Mouse (Mus musculus) 3T3-L1 (cell line): ENCODE data around the gene Pink1.

Experiments
- DNase-seq: peaks from one replicate; pipeline ENCODE4 v3.0.0-alpha.2; 2015; ENCODE audit warnings: low read depth, low spot score

Gene Pink1

DNA sequence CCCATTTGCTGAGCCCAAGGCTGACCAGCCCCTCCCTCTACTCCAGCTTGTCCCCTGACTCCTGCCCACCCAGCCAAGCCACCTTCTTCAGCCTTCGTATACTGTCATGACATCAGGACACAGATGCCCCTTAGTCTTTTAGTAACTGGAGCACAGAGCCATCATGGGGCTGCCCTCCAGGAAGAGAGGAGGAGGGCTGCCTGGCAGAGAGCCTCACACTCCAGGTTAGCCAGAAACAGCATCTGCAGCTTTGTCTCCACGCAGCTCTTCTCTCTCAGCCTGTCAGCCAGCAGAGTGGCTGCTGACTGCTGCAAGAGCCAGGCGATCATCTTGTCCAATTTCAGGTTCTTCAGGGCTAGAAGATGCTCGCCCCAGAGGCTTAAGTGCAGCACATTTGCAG is 12.3 kb downstream of the Pink1 start:
- no peak for DNase-seq

DNA sequence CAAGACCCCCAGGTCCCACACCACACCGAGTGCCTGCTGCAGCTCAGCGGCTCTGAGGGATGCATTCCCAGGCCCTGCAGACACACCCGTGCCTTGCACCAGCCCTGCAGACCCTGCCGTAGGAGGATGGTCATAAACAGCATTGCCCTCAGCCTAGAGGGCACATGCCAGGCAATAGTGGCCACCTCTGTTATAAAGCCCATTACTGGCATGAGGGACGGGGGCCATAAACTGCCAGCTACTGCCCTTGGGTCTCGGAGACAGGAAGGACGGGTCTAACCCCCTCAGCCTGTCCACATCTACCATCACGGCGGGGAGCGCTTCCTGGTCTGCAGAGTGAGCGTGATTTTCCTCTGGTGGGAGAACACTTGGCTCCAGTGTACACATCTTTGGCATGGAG is 13.1 kb downstream of the Pink1 start:
- DNase-seq, result no peak

DNA sequence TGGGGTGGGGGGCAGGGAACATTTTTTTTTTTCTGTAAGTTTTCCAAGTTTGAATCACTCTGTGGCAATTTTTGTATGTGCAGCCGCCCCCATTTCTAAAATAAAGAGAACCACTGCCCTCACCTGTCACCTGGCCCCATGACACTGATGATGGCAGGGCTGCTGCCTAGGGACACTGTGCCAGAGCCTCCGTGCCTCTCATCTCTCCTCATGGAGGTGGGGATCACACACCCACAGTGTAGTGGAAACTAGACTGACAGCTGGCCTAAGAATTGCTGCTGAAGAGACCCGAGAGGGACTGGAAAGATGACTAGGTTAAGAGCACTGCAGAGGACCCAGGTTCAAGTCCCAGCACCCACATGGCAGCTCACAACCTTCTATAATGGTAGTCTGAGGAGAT is 14.0 kb downstream of the Pink1 start:
- DNase-seq, result no peak

DNA sequence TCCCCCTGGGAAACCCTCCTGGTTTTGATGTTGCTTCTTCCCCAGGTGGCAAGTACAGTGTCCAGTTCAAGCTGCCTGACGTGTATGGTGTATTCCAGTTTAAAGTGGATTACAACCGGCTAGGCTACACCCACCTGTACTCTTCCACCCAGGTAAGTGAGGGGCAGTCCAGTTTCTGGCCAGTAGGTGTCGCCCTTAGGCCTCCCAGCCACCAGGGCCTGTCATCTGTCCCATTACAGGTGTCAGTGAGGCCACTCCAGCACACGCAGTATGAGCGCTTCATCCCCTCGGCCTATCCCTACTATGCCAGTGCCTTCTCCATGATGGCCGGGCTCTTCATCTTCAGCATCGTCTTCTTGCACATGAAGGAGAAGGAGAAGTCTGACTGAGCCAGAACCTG is 14.5 kb downstream of the Pink1 start:
- no peak for DNase-seq

DNA sequence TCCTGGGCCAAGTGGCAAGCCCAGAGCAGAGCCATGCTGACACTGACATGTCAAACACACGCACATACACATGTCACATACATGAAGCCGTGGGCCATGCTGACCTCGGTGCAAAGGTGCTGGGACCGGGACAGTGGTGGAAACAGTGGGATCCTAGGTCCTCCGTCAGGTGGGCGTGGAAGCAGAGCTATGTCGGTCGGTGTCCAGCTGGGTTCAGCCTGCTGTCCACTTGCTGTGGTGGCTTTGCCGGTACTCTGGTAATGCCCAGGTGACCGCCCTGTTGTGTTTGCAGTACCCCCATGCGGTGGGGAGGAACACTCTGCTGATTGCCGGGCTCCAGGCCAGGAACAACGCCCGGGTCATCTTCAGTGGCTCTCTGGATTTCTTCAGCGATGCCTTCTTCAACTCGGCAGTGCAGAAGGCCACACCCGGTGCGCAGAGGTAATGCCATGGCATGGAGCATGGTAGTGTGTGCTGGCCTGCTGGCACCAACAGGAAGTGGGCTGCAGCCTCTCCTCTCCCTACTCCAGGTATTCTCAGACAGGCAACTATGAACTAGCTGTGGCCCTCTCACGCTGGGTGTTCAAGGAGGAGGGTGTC is 15.7 kb downstream of the Pink1 start:
- no peak for DNase-seq

DNA sequence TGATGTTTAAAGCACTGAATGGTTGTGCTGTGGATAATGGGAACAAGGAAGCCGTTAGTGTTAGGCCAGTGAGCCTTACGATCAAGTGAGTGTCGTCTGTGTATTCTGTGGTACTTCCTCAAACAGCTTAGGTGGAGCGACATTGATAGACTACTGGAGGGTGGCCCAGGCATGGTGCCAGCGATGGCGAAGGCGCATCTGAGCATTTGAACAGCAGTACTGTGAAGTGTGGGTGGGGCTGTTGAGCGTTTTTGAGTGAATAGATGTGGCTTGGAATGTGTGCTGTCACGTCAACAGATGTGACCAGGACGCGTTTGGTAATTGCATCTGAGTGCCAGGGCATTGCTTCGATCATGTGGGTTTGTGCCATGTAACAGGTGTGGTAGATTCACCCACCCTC is 18.4 kb downstream of the Pink1 start:
- DNase-seq, result no peak

DNA sequence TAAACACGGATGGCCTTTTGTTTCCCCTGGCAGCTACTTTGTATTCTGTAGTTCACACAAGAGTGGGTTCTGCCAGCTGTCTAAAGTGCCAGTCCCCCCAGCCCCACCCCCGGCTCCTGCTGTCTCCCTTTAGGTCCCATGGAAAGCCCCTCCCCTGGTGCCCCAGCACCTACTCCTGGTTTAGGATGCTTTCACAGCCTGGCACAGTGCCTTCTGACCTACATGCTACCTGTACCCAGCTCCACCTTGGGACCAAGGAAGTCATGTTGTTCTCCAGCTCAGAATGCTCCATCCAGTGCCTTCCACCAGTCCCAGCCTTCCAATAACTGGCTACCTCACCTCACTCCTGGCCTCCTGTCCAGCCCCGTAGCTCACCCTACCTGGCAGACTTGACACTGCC is 19.1 kb downstream of the Pink1 start:
- no peak for DNase-seq

DNA sequence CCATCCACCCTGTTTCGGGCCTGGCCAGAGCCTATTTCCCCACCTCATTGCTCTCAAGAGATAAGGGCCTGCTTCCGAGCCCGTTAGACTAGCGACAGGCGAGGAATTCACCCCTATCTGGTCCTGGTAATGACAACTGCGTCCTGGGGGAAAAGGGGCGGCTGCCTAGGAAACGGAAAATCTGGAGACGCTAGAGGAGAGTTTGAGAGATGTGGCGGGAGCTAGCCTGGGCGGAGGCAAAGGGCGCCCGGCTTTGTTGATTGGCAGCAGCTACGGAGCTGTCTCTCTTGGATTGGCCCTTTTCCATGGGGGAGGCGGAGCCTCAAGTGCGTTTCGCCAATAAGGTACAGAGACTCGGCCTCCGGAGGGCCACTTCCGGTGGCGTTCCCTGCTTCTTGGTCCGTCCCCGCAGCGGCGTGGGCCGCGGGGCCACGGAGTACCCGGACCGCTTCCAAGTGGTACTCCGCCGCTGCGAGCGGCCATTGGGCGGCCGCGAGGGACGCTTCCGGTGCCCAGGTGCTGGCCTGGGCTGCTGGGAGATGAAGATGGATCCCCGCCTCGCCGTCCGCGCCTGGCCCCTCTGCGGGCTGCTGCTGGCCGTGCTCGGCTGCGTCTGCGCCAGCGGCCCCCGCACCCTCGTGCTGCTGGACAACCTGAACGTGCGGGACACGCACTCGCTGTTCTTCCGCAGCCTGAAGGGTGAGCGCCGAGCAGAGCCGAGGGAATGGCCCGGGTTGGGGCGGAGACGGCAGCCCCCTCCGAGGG is 21.6 kb downstream of the Pink1 start, which contains the start of gene Ddost:
Gene Ddost, plus strand, starts transcription at position 391 of the 765 bp plus-strand sequence.
- DNase-seq, result peak; percentile 99

DNA sequence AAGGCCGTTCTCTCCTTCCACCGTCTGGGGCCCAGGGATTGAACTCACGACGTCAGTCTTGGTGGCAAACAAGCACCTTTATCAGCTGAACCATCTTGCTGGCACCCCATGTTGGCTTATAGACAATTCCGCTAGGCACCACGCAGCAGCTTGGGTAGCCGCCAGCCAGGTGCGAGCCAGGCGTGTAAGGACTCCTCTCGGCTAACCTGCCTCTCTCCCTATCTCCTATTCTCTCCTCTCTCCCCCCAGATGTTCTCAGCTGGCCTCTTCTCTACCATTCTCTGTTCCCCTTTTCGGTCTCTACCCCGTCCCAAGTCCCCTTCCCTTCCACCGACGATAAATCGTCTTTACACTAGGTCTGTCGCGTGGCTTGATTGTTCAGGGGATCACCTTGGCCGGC is 22.4 kb downstream of the Pink1 start:
- DNase-seq, result no peak

DNA sequence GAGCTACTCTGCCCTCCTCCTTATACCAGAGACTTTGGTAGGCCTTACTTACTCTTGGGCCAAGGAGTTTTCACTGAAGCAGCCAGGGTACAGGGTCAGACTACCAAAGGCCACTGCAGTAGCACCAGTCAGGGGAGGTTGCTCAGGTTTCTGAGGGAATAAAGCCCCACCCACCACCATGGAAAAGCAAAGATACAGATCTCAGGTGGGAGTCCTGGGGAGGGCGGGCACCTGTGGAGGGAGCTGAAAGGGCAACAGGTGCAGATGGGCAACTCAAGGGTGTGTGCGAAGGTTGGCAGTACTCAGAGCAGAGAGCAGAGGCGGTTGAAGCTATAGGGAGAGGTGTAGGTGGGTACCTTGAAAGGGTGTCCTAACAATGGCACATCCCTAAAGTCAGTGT is 23.1 kb downstream of the Pink1 start:
- DNase-seq, result no peak

DNA sequence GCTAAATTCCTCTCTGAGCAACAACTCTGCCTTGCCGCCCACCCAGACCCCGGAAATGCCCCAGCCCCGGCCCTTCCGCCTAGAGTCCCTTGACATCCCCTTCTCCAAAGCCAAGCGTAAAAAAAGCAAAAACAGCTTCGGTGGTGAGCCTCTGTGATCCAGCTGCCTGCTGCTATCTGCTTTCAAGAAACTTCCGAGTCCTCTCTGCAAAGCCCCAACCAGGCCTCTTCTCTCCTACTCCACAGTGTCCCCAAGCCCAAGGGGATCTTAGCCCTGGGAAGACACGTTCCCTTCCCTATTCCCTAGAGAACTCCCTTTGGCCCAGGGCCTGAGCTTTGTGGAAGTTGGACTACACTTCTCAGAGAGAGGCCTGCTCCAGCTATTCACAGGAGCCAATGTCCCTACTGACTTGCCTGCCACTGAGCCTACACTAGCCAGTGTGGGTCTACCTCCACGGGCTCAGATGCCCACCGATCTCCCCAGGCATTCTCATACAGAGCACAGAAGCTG is 24.8 kb downstream of the Pink1 start:
- no peak for DNase-seq

DNA sequence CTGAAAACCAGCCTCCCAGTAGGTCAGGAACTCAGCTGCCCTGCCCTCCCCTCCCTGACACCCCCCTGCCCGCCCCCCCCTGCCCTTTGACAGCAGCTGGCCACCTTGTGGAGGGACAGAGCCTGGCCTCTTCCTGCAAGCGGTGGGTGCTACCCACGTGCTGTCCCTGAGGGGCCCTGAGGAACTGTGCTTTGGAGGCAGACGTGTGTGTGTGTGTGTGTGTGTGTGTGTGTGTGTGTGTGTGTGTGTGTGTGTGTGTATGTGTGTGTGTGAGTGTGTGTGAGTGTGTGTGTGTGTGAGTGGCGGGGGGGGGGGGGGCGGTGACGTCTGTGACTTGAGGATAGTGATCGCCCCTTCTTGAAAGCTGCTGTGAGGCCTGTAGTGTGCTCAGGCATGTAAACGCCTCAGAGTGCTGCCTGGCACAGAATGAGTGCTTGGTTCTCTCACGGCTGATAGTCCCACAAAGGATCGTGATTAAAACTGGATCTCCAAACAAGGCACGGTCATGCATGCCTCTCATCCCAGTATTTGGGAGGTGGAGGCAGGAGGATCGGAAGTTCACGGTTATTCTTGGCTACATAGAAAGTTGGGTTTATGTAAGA is 32.1 kb downstream of the Pink1 start:
- DNase-seq, result no peak

DNA sequence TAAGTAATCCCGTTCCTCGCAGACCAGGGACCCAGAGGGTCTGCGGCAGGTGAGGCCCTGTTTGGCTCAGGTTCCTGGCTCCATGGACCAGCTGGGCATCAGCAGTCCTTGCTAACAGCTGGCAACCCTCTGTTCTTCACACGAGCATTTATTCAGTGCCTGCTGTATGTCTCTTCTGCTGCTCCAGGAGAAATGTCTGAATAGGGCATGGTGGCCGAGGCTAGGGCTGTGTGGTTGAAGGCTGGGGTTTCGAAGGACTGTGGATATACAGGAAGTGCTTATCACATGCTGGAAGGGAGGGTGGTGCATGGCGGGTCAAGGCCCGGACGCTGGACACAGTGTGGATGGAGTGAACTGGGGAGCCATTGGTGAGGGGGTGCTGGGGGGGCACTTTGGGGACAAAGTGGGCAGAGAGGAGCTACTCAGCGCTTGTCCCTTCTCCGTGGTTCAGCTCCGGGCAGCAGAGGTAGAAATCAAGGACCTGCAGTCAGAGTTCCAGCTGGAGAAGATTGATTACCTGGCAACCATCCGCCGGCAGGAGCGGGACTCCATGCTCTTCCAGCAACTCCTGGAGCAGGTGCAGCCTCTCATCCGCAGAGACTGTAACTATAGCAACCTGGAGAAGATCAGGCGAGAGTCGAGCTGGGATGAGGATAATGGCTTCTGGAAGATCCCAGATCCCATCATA is 32.7 kb downstream of the Pink1 start:
- DNase-seq, result no peak

DNA sequence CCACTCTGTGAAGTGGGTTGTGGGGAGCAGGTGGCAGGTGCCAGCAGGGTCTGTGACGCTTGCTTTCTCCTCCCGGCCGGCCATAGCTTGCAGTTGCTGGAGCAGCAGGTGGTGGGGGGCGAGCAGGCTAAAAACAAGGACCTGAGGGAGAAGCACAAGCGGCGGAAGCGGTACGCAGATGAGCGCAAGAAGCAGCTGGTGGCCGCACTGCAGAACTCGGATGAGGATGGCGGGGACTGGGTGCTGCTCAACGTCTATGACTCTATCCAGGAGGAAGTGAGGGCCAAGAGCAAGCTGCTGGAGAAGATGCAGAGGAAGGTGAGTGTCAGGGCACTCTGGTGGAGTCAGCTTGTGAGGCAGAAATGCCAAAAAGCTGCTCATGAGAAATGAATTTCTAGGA is 34.1 kb downstream of the Pink1 start:
- DNase-seq, result no peak

DNA sequence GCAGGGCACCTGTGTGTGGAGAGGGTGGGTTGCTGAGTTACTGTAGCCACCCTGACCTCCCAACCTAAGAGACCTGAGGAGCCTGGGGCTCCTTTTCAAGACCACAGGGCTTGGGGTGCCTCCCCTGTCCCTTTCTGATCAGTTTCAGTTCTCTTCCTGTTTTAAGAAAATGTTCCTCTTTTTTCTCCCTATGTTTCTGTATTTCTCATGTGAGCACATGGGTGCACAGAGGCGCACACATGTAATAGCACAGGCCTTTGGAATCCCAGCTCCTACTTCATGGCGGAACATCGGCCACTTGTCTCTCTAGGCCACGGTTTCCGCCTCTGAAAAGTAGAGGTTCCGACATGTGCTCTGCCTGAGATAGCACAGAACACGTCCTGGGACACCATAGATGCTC is 37.4 kb downstream of the Pink1 start:
- DNase-seq, result no peak

DNA sequence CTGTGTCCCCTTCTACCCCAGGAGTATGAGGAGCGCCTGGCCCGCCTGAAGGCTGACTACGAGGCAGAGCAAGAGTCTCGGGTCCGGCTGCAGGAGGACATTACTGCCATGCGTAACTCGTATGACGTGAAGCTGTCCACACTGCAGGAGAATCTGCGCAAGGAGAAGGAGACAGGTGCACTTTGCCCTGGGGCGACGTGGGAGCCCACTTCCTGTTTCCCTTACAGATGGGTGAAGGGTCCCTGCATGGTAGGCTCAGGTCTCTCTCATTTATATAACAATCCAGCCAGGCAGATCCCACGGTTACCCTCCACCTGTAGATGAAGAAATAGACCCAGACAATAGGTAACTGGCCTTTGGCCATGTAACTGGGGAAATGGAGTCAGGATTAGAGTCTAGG is 39.7 kb downstream of the Pink1 start:
- no peak for DNase-seq

DNA sequence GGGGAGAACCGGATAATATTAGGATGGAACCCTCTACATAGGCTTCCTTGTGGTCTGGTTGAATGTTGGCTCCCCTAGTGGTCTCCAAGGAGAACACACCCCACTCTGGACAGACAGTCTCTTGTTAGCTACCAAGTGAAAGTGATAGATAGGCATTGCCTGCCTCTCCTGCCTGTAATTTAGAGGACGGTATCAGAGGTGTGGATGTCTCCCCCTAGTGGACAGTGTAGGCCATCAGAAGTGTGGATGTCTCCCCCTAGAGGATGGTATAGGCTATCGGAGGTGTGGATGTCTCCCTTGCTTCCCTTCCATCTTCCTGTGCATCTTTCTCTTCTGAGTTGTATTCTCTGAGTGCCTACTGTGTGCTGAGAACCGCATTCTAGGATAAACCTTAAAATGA is 43.3 kb downstream of the Pink1 start:
- peak; percentile 89 for DNase-seq

DNA sequence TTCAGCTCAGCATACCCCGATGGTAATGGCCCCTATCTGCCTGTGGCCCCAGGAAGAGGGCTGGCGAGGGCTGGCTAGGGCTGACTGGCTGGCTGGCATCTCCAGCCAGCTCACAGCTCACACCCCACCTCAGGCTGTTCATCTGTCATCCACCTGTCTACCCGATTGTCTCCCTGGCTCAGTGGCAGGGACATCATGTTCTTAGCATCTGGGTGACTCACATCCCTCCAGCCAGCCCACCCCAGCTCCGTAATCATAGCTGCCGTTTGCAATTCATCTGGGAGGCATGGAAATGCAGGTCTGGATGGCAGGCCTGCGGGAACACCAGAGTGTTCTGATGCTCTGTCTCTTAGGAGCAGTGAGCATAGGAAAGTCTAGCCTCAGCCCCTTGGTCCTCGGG is 47.8 kb downstream of the Pink1 start:
- peak; percentile 10 for DNase-seq

DNA sequence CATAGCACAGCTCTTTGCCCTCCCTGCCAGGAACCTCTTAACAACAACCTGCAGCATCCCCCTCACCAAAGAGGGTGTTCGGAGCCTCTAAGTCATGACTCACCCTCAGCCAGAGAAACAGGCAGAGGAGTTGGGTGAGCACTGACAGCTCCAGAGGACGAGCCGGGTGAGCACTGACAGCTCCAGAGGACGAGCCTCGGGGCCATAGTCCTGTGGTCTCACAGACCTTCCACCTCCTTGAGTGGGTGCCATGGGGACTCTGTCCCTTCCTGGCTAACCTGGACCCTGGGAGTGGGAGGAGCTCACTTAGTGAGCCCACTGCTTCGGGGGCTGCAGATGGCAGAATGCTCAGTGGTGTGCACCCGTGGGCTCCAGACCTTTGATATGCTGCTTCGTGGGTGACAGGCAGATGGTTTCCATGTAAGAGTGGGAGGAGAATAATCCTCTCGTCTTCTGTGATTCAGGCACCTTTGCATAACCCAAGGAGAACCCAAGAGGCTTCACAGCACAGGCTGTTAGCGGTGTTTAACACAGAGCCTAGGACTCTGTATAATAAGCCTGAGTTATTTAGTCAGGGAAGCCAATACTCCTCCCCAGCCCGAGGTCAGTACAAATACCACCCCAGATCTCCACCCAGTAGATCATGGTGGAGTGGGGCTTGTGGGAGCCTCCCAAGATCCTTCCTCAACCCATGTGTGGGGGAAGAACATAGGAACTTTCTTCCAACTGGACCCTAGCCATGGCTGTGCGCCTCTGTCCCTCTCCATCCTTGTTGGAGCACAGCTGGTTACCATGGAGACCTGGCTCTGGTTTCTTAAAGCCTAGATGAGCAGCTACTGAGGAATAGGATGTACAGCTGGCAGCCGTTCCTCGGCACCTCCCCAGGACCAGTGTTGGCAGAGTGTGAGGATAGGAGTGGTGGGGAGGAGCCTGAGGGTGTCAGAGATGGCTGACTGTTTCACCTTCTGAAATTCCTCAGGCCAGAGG is 53.8 kb downstream of the Pink1 start:
- peak; percentile 64 for DNase-seq

DNA sequence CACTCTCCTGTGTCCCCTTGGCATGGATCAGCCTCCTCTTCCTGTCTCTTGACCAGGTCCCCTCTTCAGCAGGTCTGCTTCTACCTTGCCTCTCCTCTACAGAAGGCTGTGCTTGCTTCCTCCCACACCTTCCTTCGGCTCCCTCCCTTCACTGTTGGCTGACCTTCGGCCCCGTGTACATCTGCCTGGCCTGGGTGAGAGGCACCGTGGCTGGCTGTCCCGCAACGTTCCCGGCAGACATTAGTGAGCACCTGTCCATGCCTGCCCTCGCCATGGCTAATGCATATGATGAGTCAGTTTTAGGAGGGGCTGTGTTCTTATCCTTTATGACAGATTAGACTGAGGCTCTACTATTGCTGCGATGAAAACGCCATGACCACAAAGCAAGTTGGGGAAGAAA is 58.2 kb downstream of the Pink1 start:
- DNase-seq, result no peak
